Mouse (Mus musculus) kidney, adult 2 months (tissue): ENCODE results near the gene Lgalsl. TPM values are rescaled to one million over a fixed set of nuclear protein-coding genes. Genes with fewer than 3 reads are reported as not detected.

Experiments used
- DNase-seq: peaks from one replicate; pipeline ENCODE4 v3.0.0; 2021
- H3K27ac ChIP-seq: fragments of 200-500 bp; 2 replicates; pipeline ENCODE4 v1.5.1; 2012; ENCODE audit warnings: low read depth, low read length, control low read depth, inconsistent platforms; ENCODE audit not compliant: insufficient read depth
- H3K27me3 ChIP-seq: fragments of 200-500 bp; replicated peaks from 2 replicates; pipeline ENCODE4 v1.6.1; 2012; ENCODE audit warnings: mild to moderate bottlenecking, moderate library complexity, low read length, inconsistent platforms; ENCODE audit not compliant: control insufficient read depth, insufficient read depth
- H3K36me3 ChIP-seq: fragments of 200-500 bp; 2 replicates; pipeline ENCODE4 v1.6.1; 2012; ENCODE audit warnings: mild to moderate bottlenecking, moderate library complexity, low read length, inconsistent platforms; ENCODE audit not compliant: control insufficient read depth, insufficient read depth
- H3K4me1 ChIP-seq: fragments of 200-500 bp; 2 replicates; pipeline ENCODE4 v1.6.1; 2011; ENCODE audit warnings: low read length; ENCODE audit not compliant: control insufficient read depth, insufficient read depth
- H3K4me3 ChIP-seq: fragments of 200-500 bp; 2 replicates; pipeline ENCODE4 v1.5.1; 2011; ENCODE audit warnings: mild to moderate bottlenecking, low read depth, low read length, control low read depth; ENCODE audit not compliant: insufficient read depth
- CTCF ChIP-seq: fragments of 200-500 bp; conservative IDR thresholded peaks from 2 replicates; pipeline ENCODE4 v1.5.1; 2011; ENCODE audit warnings: low read depth, mild to moderate bottlenecking, control low read depth, low read length, moderate library complexity, mixed read lengths; ENCODE audit not compliant: insufficient read depth, insufficient read length
- POLR2A ChIP-seq: fragments of 200-500 bp; IDR thresholded peaks from one replicate; pipeline ENCODE4 v1.6.1; 2011; ENCODE audit warnings: low read depth, low read length, control low read depth
- WGBS: fragments of 180-500 bp; shearing (Covaris S2); methylation state at CpG from one replicate; pipeline ENCODE4 v1.1.7; 2018; 5-methylcytosine and 5-hydroxymethylcytosine counted together
- polyA plus RNA-seq: library from polyadenylated mRNA; depleted of rRNA; stranded (reverse); fragments of >200 nt; gene quantifications from 2 replicates; pipeline ENCODE4 v1.2.3, GENCODE M21; 2012; rRNA removed

The Lgalsl gene
- polyA plus RNA-seq, 1 experiment = 8.5 TPM

GRCm38 (mm10) chr11:20782620-20783019 lies 48.2 kb downstream of the Lgalsl start:
- TF ChIP-seq CTCF (no peak), POLR2A (no peak)
- 86% methylated on average over 2 of the region's 2 CpGs for WGBS
- H3K27me3 ChIP-seq = no peaks in the 10 kb centered on the region
- no peak overlapping the region for H3K27ac ChIP-seq
- H3K4me3 ChIP-seq = no peak overlapping the region
- no peaks in the 10 kb centered on the region for H3K36me3 ChIP-seq
- DNase-seq = no peak
- H3K4me1 ChIP-seq = no peaks in the 10 kb centered on the region

- H3K4me3 ChIP-seq = no peak overlapping the region
- no peaks in the 10 kb centered on the region for H3K27me3 ChIP-seq
Observed at GRCm38 (mm10) chr11:20780312-20780711, 50.5 kb downstream of the Lgalsl start.

GRCm38 (mm10) chr11:20778861-20779563 lies 51.8 kb downstream of the Lgalsl start:
- H3K4me3 ChIP-seq = no peak overlapping the region
- H3K27ac ChIP-seq = no peak overlapping the region
- 90% methylated on average over 3 of the region's 3 CpGs for WGBS
- no peak for TF ChIP-seq CTCF
- no peak for TF ChIP-seq POLR2A
- no peaks in the 10 kb centered on the region for H3K36me3 ChIP-seq
- no peaks in the 10 kb centered on the region for H3K27me3 ChIP-seq
- no peak for DNase-seq
- H3K4me1 ChIP-seq = no peaks in the 10 kb centered on the region

More at GRCm38 (mm10) chr11:20780312-20780711, 50.5 kb downstream of the Lgalsl start:
- Histone ChIP-seq H3K4me1 (no peaks in the 10 kb centered on the region), H3K27ac (no peak overlapping the region), H3K36me3 (no peaks in the 10 kb centered on the region)
- no peak for TF ChIP-seq CTCF
- TF ChIP-seq POLR2A = no peak
- WGBS = 86% methylated on average over 4 of the region's 4 CpGs
- DNase-seq = no peak

- no peaks in the 10 kb centered on the region for H3K4me1 ChIP-seq
- DNase-seq = no peak
- TF ChIP-seq CTCF (no peak), POLR2A (no peak)
- WGBS = 60% methylated on average over 1 of the region's 1 CpGs
- no peaks in the 10 kb centered on the region for H3K36me3 ChIP-seq
- no peak overlapping the region for H3K27ac ChIP-seq
- no peaks in the 10 kb centered on the region for H3K27me3 ChIP-seq
- H3K4me3 ChIP-seq = no peak overlapping the region
Observed at GRCm38 (mm10) chr11:20778298-20778697, 52.6 kb downstream of the Lgalsl start.

- H3K4me1 ChIP-seq = no peaks in the 10 kb centered on the region
- H3K36me3 ChIP-seq = no peaks in the 10 kb centered on the region
- no peak for TF ChIP-seq POLR2A
- no peak for TF ChIP-seq CTCF
- H3K27me3 ChIP-seq = no peaks in the 10 kb centered on the region
- no peak for DNase-seq
- no peak overlapping the region for H3K27ac ChIP-seq
- H3K4me3 ChIP-seq = no peak overlapping the region
Observed at GRCm38 (mm10) chr11:20776668-20777067, 54.2 kb downstream of the Lgalsl start.

Other genes with a start within 250 kb of the Lgalsl start
- gene Aftph, start 89.5 kb downstream of the Lgalsl start, polyA plus RNA-seq = 72.8 and 78.8 TPM in 2 replicates